Mouse (Mus musculus) CD4-positive, CD25-positive, alpha-beta regulatory T cell, adult 4 months (primary cell): ENCODE results near the gene Adamts2. TPM values are rescaled to one million over a fixed set of nuclear protein-coding genes. Genes with fewer than 3 reads are reported as not detected.

ENCODE experiments used
- ATAC-seq: one replicate; pipeline ENCODE4 v1.8.0; 2017
- polyA plus RNA-seq, 2 experiments: library from polyadenylated mRNA; unstranded; fragments of 100-300 nt; shearing (Covaris generic); gene quantifications; one replicate each; pipeline ENCODE4 v1.2.1; 2017

The Adamts2 gene
- polyA plus RNA-seq, 2 experiments from 2014 or later: not detected

GRCm38 (mm10) chr11:50673525-50674250, 71.8 kb downstream of the Adamts2 start:
- ATAC-seq: no peak

DNA sequence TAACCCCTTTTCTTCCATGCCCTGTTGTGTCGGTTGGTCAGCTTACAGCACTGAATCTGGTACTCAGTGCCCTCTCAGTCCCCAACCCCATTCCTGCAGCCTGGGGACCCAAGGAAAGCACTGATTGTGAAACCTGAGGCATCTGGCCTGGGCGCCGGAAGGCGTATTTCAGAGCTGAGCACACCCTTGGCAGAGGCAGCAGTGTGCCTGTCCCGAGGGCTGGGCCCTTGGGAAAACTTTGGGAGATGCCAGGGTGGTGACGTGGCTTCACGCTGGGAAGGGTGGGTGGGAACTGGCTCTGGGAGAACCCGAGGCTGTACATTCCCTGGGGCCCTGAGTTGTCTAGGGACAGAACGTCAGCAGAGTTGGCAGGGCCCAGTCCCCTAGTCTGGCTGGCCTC, 72.5 kb downstream of the Adamts2 start:
- ATAC-seq: no peak

GRCm38 (mm10) chr11:50678650-50679049, 76.8 kb downstream of the Adamts2 start:
- ATAC-seq: no peak

DNA sequence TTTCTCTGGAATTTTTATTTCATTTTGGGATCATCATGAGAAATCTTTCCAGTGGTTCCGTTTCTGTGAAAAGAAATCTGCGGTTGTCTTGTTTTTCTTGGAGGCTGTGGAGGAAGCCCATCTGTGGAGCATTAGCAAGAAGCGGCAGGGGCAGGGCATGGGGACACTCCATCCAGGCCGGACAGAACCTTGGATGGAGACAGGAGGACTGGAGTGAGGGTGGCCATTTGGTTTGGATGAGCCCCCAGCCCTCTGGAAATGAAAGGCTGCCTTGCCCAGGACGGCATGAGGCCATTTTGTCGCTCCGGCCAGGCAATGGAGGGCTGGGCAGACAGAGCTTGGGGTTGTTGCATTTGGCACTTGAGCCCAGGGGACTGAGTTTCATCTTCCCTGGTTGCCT, 80.1 kb downstream of the Adamts2 start:
- ATAC-seq: no peak

- ATAC-seq: no peak
These were observed 81.9 kb downstream of the Adamts2 start for GRCm38 (mm10) chr11:50683821-50684220.

GRCm38 (mm10) chr11:50688584-50688983, 86.7 kb downstream of the Adamts2 start:
- no peak for ATAC-seq

- no peak for ATAC-seq
These were observed 87.8 kb downstream of the Adamts2 start for GRCm38 (mm10) chr11:50689672-50690071.

GRCm38 (mm10) chr11:50699971-50700370, 98.1 kb downstream of the Adamts2 start:
- no peak for ATAC-seq

DNA sequence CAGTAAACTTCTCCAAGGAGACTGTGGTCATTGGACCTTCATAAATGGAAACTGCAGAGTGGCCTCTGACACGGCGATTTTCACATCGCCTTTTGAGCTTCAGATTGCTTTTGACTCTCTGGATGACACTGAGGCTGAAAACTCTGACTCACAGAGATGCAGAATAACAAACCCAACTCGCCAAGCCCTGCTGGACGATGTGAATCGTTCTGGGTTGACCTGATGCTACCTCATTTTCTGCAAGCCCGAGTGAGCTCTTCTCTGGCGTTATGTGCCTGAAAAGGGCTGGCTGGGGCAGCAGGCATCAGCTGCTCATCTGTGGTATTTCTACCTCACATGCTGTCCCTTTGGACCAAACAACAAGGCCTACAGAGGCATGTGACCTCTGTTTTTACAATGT, 98.6 kb downstream of the Adamts2 start:
- ATAC-seq: no peak

DNA sequence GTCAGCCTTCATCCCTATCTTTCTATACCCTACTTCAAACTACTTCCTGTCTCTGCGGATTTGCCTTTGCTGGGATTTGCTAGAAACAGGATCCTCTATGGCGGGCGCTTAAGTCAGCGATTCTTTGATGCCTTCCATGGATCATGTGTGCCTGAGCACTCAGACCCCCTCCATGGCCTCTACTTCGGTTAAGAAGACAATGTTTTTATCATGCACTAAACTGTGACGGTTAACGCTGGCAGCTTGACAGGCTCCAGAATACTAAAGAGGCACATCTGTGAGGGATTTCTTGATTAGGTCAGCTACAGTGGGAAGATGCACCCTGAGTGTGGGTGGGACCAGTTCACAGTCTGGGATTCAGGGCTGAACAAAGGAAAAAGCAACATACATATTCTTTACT, 101.5 kb downstream of the Adamts2 start:
- ATAC-seq: no peak

- ATAC-seq: no peak
These were observed 102.6 kb downstream of the Adamts2 start for GRCm38 (mm10) chr11:50704511-50704910.

DNA sequence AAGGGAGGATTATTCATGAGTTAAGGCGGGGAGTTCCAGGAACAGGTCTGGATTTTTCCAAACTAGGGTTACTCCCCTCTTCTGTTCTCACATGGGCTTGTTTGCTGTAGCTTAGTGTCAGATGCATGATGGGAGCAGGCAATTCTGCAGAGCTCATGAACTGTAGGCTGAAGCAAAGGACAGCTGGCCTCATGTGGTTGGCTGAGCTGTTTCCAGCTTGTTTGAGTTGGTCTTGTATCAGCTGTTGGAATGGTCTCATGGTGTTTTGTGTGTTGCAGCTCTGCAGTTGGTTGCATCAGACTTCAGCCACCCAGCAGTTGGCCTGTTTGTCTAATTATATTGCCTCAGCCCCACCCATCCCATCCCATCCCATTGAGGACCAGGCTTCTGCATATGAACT, 105.4 kb downstream of the Adamts2 start:
- ATAC-seq: no peak

DNA sequence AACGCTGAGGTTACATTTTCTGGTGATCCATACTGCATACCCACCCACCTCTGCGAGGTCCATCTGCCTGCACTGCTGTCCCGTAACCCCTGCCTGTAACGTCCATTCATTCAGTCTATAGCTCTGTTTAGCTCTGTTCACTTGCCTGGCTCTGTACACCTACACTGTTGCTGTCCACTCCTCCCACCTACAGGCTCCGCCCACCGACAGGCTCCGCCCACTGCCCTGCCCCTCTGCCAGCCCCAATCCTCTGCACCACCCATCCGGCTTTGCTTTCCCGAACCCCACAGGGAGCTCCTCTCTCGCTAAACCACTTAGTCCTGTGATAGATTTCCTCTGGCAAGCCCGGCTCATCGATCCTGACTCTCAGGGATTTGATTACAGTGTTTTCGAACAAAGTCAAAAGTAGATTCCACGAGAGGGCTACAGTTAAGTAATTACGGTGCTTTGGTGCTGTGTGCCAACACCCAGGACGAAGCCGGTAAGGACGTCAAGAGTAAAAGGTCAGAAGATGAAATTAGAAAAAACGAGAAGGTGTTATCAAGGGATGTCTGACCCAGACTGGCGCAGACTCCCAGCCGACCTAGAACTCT, 111.8 kb downstream of the Adamts2 start:
- ATAC-seq: no peak

DNA sequence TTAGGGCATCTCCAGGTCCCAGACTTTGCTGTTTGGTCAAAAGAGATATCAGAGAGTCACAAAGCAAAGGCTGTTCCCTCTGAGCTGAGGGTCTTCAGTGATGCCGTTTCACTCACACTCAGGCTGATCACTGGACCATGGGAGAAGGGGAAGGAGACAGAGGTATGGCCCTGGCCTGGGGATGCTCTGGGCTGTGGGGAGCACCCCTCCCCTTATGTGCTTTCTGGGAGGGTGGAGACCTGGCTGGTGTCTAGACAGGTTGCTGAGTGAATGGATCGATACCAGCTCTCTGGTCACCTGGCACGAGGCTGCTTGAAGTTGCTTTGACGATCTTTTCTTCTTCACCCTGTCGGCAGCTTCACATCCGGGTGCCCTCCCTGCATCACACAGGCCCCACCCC, 113.2 kb downstream of the Adamts2 start:
- ATAC-seq: no peak

- ATAC-seq: no peak
These were observed 115.6 kb downstream of the Adamts2 start for GRCm38 (mm10) chr11:50717381-50717897.

GRCm38 (mm10) chr11:50718862-50719261, 117.0 kb downstream of the Adamts2 start:
- no peak for ATAC-seq

DNA sequence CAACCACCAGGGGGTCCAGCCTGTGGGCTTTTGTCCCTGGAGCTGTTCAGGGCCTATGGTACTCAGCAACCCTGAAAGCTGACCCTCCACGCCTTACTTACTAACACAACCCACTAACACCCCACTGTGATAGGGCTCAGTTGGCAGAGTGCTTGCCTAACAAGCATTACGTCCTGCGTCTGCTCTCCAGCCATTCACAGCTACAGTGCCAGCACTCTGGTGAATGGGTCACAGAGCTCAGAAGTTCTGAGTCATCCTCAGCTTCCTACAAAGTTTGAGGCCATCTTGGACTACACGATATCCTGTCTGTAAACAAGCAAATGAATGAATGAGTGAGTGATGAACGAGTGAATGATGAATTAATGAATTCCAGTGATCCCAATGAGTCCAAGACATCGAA, 118.5 kb downstream of the Adamts2 start:
- ATAC-seq: no peak

DNA sequence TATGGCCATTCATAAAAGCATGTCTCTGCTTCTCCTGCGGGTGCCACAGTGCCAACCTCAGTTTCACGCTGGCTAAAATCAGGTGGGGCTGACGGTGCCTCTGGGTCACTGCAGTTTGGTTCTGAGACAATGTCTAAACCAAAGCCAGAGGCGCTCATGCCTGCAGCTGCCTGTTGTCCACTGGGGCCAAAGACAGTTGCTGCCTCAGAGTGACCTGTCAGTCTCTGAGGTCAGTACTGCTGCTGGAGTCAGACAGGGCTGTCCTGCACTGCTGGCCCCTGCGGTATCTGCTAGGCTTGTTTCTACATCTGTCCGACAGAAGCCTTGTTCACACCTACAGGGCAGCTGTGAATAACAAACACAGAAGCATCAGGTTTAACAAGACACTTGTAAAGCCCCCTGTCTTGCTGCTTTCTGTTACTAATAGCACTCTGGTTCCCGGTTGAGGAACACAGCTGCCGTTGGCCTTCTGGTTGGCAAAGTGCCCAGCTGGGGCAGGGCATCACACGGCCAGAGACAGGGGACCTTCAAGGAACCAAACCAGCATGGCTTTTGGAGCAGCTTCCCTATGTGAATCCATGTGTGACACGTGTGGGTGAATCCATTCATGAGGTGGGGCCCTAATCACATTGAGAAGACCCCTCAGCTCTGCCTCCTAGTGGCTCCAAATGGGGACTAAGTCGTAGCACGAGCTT, 119.1 kb downstream of the Adamts2 start:
- ATAC-seq: no peak

GRCm38 (mm10) chr11:50725595-50725994, 123.7 kb downstream of the Adamts2 start:
- ATAC-seq: no peak

- ATAC-seq: no peak
These were observed 124.2 kb downstream of the Adamts2 start for GRCm38 (mm10) chr11:50726035-50726434.

DNA sequence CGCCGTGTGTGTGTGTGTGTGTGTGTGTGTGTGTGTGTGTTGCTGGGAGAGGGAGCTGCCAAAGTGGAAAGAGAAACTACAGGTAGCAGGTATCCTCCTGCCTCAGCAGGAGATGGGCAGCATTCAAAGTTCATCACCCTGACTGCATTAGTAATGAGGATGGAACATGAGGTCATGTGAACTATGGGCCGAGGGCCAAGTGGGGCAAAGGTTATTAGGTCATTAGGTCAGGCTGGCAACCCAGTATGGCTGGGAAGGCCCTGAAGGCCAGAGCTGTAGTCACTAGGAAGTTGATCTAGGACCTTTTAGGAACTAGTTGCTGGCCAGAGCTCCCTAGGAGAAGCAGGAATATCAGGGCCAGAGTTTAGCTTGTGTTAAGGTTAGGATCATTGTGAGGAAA, 131.3 kb downstream of the Adamts2 start:
- ATAC-seq: no peak

DNA sequence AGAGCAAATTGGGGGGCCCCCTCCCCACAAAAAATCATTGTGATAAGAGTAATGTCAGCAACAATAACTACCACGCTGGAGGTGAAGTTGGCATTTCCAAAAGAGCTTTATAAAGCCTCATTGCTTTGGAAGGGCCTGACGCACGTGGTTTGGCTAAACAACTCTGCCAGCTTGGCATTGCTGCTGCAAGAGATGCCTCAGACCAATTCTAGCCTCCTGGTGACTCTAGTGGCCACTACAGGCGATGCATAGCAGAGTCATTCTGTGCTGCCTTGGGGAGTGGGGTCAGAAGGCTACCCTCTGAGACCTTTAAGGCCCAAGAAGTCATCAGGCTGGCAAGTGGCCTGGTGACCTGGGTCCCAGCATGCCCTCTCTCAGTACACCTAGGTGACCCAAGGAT, 132.2 kb downstream of the Adamts2 start:
- ATAC-seq: no peak

- no peak for ATAC-seq
These were observed 134.7 kb downstream of the Adamts2 start for GRCm38 (mm10) chr11:50736548-50736947.

DNA sequence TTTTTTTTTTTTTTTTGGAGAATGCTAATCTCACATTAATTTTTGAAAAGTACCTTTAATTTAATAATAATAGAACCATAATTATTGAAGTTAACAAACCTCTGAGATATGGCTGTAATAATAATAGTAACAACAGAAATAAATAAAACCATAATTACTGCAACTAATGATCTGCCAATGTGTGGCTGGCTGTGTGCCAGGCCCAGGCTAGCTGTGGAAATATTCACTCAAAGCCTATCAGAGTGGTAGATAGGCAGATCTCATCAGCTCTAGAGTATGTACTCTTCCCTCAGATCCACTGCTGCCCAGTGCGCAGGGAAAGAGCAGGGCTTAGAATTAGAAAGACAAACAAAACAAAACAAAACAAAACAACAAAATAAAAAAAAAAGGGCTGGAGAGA, 136.6 kb downstream of the Adamts2 start:
- ATAC-seq: no peak
